Mouse (Mus musculus) hindbrain, postnatal 0 days (tissue): ENCODE results near the gene Dkk2. TPM values are rescaled to one million over a fixed set of nuclear protein-coding genes. Genes with fewer than 3 reads are reported as not detected.
"Not testable (repeated sequence)": the region's sequence is repeated elsewhere in the genome, so short reads cannot be mapped to it uniquely, and the experiment has no call there.

Experiments
- ATAC-seq: fragments of 200-750 bp; cut with Nextera tagmentation; 2 replicates; pipeline ENCODE4 v1.8.0; 2017; ENCODE audit warnings: mild to moderate bottlenecking, moderate TSS enrichment, moderate library complexity
- DNase-seq: peaks from one replicate; pipeline ENCODE4 v3.0.0-alpha.2; 2015; ENCODE audit warnings: low spot score
- H3K27ac ChIP-seq: fragments of 300-500 bp; sonication (generic); 2 replicates; pipeline ENCODE4 v1.5.1; 2014; ENCODE audit warnings: mild to moderate bottlenecking
- H3K27me3 ChIP-seq: fragments of 300-500 bp; sonication (generic); 2 replicates; pipeline ENCODE4 v1.6.1; 2014; ENCODE audit warnings: low read length, mixed read lengths; ENCODE audit not compliant: insufficient read depth
- H3K36me3 ChIP-seq: fragments of 300-500 bp; sonication (generic); 2 replicates; pipeline ENCODE4 v1.6.1; 2014; ENCODE audit warnings: low read length, mixed read lengths; ENCODE audit not compliant: insufficient read depth
- H3K4me1 ChIP-seq: fragments of 300-500 bp; sonication (generic); 2 replicates; pipeline ENCODE4 v1.6.1; 2014; ENCODE audit warnings: antibody characterized with exemption, low read length, mixed read lengths; ENCODE audit not compliant: insufficient read depth
- H3K4me2 ChIP-seq: fragments of 300-500 bp; sonication (generic); 2 replicates; pipeline ENCODE4 v1.6.1; 2014; ENCODE audit warnings: low read depth, mild to moderate bottlenecking, low read length, moderate library complexity, mixed read lengths
- H3K4me3 ChIP-seq: fragments of 300-500 bp; sonication (generic); 2 replicates; pipeline ENCODE4 v1.5.1; 2014; ENCODE audit warnings: low read length
- H3K9ac ChIP-seq: fragments of 300-500 bp; sonication (generic); replicated peaks from 2 replicates; pipeline ENCODE4 v1.6.1; 2014; ENCODE audit warnings: mild to moderate bottlenecking, low read length, moderate library complexity, mixed read lengths
- H3K9me3 ChIP-seq: fragments of 300-500 bp; sonication (generic); 2 replicates; pipeline ENCODE4 v1.6.1; 2016; ENCODE audit warnings: low read length, mixed read lengths
- CTCF ChIP-seq: IDR thresholded peaks from 2 replicates; pipeline ENCODE4 v1.5.1; 2016; ENCODE audit warnings: antibody characterized with exemption, control low read depth, low read depth
- WGBS: fragments of 180-500 bp; shearing (Covaris S2); extraction: QIAGEN DNeasy Blood & Tissue Kit; methylation state at CpG from one replicate; pipeline ENCODE4 v1.1.7; 2014; 5-methylcytosine and 5-hydroxymethylcytosine counted together
- polyA plus RNA-seq: library from polyadenylated mRNA; unstranded; fragments of >200 nt; fragmentation: Nextera tagmentation; extraction: Ambion mirVana; gene quantifications from 2 replicates; pipeline ENCODE4 v1.2.1, GENCODE M21; 2015
- total RNA-seq: library from RNA; depleted of rRNA; stranded (reverse); fragments of >200 nt; gene quantifications from 2 replicates; pipeline ENCODE4 v1.2.3, GENCODE M21; 2014; rRNA removed

The Dkk2 gene
- total RNA-seq (1.0 and 1.7 TPM in 2 replicates), polyA plus RNA-seq (1.2 TPM in 2 replicates)

DNA sequence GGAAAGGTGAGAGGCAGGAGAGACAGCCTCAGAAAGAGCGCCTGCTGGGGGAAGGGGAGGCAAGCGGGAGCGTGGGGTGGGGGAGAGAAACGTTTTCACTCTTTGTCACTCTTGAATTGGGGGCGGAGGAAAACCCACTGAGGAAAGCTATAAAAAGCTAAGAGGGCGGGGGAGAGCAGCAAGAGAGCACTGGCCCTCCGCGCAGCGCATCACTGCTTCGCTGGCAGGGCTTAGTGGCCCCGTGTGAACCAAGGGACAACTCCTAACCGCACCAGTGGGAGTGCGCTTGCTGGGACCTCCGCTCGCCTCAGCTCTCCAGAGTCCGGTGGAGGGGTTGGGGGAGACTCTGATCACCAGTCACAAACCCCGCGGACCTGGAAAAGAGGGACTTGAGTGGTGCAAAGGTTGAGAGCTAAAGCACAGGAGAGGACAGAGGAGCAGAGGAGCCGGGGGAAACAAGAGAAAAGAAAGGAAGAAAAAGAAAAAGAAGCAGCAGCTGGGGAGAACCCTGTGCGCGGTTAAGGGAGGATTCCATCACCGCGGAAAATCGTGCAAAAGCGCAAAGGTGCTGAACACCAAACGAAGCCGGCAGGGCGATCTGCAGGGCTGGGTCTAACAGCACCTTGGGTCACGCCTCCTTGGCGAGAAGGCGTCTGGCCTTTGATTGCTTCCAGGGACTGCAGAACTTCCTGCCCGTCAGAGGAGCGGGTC is at the start of gene Dkk2:
Gene Dkk2, plus strand, starts transcription at position 181 of the 711 bp plus-strand sequence.
- Histone ChIP-seq H3K36me3 (no peaks in the 10 kb centered on the region), H3K27me3 (peaks cover 13% of the 10 kb centered on the region; the same call in 1 of the 2 replicates), H3K4me1 (peaks cover 15% of the 10 kb centered on the region; the same call in 1 of the 2 replicates), H3K9ac (peak within 1 kb of the TSS; percentile 30; the same call in 1 of the 2 replicates), H3K4me3 (peak within 1 kb of the TSS; percentile 47), H3K4me2 (peak within 1 kb of the TSS; percentile 98), H3K9me3 (no peaks in the 10 kb centered on the region), H3K27ac (no peak within 1 kb of the TSS)
- WGBS: under 1% methylated on average over 33 of the region's 33 CpGs
- TF ChIP-seq CTCF: no peak
- 0 out of 2 replicates have a peak, but pooled peaks have one; percentile 33 for ATAC-seq
- peak; percentile 34 for DNase-seq

DNA sequence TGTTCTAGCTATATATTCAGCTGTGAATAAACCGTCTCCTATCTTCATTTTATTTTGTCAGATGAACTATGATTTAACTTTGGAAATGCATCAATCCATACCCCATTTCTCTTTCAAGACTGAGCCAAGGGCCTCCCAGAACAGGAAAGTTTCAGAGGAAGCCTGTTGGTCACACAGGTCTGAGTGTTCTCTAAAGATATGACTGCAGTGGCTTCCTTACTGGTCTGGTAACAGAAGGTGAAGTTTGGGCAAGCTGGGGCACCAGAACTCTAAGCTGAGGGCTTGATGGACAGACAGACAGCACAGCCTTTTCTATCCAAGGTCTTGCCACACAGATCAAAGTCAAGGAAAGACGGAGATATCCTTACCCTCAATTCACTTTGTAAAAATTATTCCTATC is 48.4 kb upstream of the Dkk2 start:
- no peaks in the 10 kb centered on the region for H3K9me3 ChIP-seq
- H3K36me3 ChIP-seq: no peaks in the 10 kb centered on the region
- no peak overlapping the region for H3K4me3 ChIP-seq
- WGBS: 92% methylated on average over 2 of the region's 2 CpGs
- ATAC-seq (no peak), DNase-seq (no peak)
- no peak for TF ChIP-seq CTCF
- no peaks in the 10 kb centered on the region for H3K27me3 ChIP-seq
- 0 out of 2 replicates have a peak, but pooled peaks cover 8% of the 10 kb centered on the region for H3K4me1 ChIP-seq
- no peak overlapping the region for H3K9ac ChIP-seq
- no peak overlapping the region for H3K27ac ChIP-seq
- no peak overlapping the region for H3K4me2 ChIP-seq

DNA sequence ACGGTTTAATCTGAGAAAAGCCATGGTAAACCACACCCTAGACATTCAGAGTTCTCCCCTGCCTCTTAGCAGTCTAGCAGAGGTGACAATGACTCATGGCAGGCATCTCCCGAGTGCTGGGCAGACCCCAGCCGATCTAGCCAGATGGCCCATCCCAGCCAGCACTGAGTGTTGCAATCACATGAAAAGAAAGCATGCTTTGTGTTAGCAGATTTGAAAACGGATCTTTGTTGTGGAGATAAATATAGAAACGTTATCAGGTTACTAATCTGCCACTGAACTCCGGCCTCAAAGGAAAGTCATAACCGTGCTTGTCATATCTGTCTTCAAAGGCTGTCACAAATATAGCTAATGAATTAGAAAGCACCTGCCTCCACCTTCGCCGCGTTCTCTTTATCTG is 47.4 kb upstream of the Dkk2 start:
- WGBS: 57% methylated on average over 10 of the region's 10 CpGs
- Histone ChIP-seq H3K9me3 (no peaks in the 10 kb centered on the region), H3K4me3 (no peak overlapping the region), H3K9ac (no peak overlapping the region), H3K4me1 (0 out of 2 replicates have a peak, but pooled peaks cover 5% of the 10 kb centered on the region), H3K27me3 (no peaks in the 10 kb centered on the region), H3K27ac (no peak overlapping the region), H3K4me2 (no peak overlapping the region), H3K36me3 (no peaks in the 10 kb centered on the region)
- no peak for ATAC-seq
- no peak for DNase-seq
- TF ChIP-seq CTCF: no peak

DNA sequence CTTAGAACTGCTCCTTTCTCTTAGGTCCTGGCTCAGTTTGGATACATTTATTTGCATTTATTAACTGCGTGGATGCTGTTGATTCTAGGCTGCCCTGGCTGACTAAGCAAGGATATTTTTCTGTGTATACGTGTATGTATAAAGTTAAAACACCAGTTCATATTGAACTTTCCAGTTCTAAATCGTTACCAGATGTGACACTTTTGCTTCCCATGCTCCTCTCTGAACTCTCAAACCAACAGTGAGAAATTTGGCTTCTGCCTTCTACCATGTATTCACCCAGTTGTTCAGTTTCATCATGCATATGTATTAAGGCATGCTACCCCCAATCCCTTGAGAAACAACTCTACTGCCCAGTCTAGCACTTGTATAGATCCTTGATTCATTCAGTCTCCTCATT is 45.0 kb upstream of the Dkk2 start:
- ATAC-seq (no peak), DNase-seq (no peak)
- no peak overlapping the region for H3K4me2 ChIP-seq
- no peak overlapping the region for H3K9ac ChIP-seq
- no peaks in the 10 kb centered on the region for H3K36me3 ChIP-seq
- H3K27me3 ChIP-seq: no peaks in the 10 kb centered on the region
- no peak overlapping the region for H3K4me3 ChIP-seq
- H3K27ac ChIP-seq: no peak overlapping the region
- TF ChIP-seq CTCF: no peak
- H3K4me1 ChIP-seq: no peaks in the 10 kb centered on the region
- WGBS: 78% methylated on average over 3 of the region's 3 CpGs
- no peaks in the 10 kb centered on the region for H3K9me3 ChIP-seq

DNA sequence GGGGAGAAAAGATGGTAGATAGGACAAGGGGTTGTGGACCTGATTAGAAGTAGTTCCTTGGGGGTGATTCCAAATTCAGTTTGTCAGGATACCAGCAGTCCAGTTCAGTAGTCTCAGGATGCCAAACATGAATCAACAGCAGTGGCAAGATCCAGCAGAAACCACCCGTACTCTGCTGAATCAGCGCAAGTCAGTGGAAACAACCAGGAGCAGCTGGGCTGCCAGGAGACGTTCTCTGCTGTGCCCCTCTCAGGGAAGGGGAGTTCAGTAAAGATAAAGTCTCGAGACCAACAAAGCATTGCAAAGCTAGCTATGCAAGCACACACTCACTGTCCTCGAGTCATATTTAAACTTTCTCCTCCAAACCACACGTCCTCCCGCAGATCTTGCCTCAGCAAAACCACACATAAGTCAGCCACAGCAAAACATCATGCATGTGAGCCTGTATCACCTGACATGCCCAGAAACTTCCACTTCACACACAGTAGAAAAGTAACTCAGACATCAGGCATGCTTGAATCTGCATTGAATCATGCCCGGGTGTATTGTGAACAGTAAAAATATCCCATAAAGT is 34.1 kb upstream of the Dkk2 start:
- H3K27me3 ChIP-seq: no peaks in the 10 kb centered on the region
- DNase-seq (no peak), ATAC-seq (no peak)
- WGBS: 88% methylated on average over 8 of the region's 8 CpGs
- no peak overlapping the region for H3K27ac ChIP-seq
- no peaks in the 10 kb centered on the region for H3K9me3 ChIP-seq
- H3K4me1 ChIP-seq: no peaks in the 10 kb centered on the region
- no peak overlapping the region for H3K4me3 ChIP-seq
- H3K4me2 ChIP-seq: no peak overlapping the region
- no peak for TF ChIP-seq CTCF
- no peaks in the 10 kb centered on the region for H3K36me3 ChIP-seq
- no peak overlapping the region for H3K9ac ChIP-seq

DNA sequence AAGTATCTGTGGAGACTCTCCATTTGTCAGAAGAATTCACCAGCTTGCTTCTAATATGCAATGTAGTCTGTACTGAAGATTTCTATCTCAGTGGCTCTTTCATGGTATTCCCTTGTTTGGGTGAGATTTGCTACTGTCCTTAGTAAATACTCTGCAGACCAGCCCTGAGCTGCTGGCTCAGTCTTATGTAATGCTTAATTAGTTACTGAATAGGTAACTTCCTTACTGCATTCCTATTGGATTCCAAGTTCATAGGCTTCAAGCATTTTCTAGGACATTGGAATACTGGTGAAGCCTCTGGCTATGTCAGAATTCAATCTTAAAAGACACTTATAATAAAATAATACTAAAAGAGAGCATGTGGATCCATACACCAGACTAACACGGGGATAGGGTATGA is 22.3 kb upstream of the Dkk2 start:
- not testable (repeated sequence) for H3K4me1 ChIP-seq, H3K4me2 ChIP-seq, H3K9me3 ChIP-seq, ATAC-seq, DNase-seq, H3K9ac ChIP-seq, H3K27ac ChIP-seq, H3K4me3 ChIP-seq, H3K27me3 ChIP-seq, H3K36me3 ChIP-seq
- 66% methylated on average over 1 of the region's 1 CpGs for WGBS

DNA sequence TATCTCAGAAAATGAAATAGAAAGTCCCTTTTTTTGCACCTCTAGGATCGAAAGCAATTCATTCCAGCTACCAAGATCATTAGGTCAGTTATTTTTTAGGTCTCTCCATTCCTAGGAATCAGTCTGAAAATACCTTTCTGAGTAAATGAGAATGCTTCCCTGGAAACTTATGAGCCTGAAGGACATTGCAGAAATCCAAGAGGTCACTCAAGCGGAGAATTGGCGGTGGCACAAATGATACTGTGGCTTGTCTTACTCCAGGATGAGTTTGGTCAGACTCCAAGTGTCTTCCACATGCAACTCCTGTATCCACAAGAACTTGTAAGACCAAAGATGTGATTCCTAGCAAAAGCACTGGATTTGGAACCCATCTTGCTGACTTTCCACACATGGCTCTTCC is 21.7 kb upstream of the Dkk2 start:
- H3K27ac ChIP-seq: no peak overlapping the region
- H3K4me1 ChIP-seq: no peaks in the 10 kb centered on the region
- no peaks in the 10 kb centered on the region for H3K9me3 ChIP-seq
- H3K9ac ChIP-seq: no peak overlapping the region
- no peak for TF ChIP-seq CTCF
- WGBS: 95% methylated on average over 3 of the region's 3 CpGs
- H3K36me3 ChIP-seq: no peaks in the 10 kb centered on the region
- no peaks in the 10 kb centered on the region for H3K27me3 ChIP-seq
- H3K4me3 ChIP-seq: no peak overlapping the region
- no peak for ATAC-seq
- no peak overlapping the region for H3K4me2 ChIP-seq
- no peak for DNase-seq
